ENCODE assay signal across 30 mouse cellular contexts in the genomic region with DNA sequence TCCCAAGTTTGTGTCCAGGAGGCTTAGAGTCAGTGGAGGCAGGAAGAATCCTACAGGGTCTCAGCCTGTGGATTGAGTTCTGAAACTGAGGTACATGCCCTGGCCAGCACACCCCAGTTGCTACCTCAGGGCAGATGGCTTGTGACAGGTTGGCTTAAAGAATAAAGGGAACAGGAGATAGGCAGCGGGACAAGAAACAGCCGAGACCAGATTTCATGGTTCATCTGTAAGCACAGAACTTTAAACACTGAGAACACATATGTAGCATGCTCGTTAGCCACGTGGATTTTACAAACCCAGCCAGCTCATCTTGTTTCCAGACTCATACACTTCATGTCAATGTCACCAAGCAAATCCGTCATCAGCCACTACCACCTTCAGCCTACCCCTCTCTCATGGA. TPM values are rescaled to one million over a fixed set of nuclear protein-coding genes. Genes with fewer than 3 reads are reported as not detected.
"Had no signal": no experiment of that assay in that cellular context is flagged by ENCODE, and none has a peak within 500 bp of the region (broad histone marks: within the 10 kb centered on the region; RNA-seq: fewer than 3 reads in every experiment).

No protein-coding gene starts in this region.

- H3K9ac ChIP-seq: heart, embryonic 13.5 days; heart, embryonic 15.5 days; hindbrain, embryonic 12.5 days; hindbrain, embryonic 14.5 days; limb, embryonic 12.5 days; liver, embryonic 13.5 days; liver, embryonic 15.5 days; liver, postnatal 0 days had no signal

- ATAC-seq: hindbrain, embryonic 16.5 days; inflammation-experienced regulatory T-cells, adult 6 months; intestine, postnatal 0 days; liver, postnatal 0 days had no signal

- H3K4me3 ChIP-seq: gastrocnemius, adult 2 months; heart, adult 2 months; heart, embryonic 13.5 days; heart, embryonic 15.5 days; hindbrain, embryonic 10.5 days; hindbrain, embryonic 12.5 days; layer of hippocampus, adult 2 months; left cerebral cortex, adult 2 months; limb, embryonic 10.5 days; limb, embryonic 12.5 days; liver, embryonic 13.5 days; liver, embryonic 15.5 days had no signal

- H3K27me3 ChIP-seq: heart, embryonic 13.5 days; heart, embryonic 15.5 days; hindbrain, embryonic 12.5 days had no signal

- H3K27ac ChIP-seq: gastrocnemius, adult 2 months; heart, adult 2 months; heart, embryonic 13.5 days; heart, embryonic 15.5 days; hindbrain, embryonic 10.5 days; hindbrain, embryonic 12.5 days; hindbrain, embryonic 14.5 days; layer of hippocampus, adult 2 months; left cerebral cortex, adult 2 months; limb, embryonic 10.5 days; limb, embryonic 12.5 days; liver, embryonic 13.5 days; liver, embryonic 15.5 days had no signal

- DNase-seq: gastrocnemius, adult 2 months; gastrocnemius, postnatal 10 days; gastrocnemius, postnatal 25 days; heart, adult 2 months; heart, postnatal 14 days; heart, postnatal 4 days; kidney, adult 18-20 months; kidney, adult 8-10 months; kidney, postnatal 10 days; kidney, postnatal 25 days; kidney, postnatal 4 days; liver; liver, embryonic 13.5 days; liver, postnatal 0 days had no signal

- H3K4me1 ChIP-seq: heart, embryonic 13.5 days; heart, embryonic 15.5 days; limb, embryonic 12.5 days; liver, embryonic 13.5 days; liver, embryonic 15.5 days had no signal

- H3K4me2 ChIP-seq: heart, embryonic 11.5 days; heart, embryonic 13.5 days; heart, embryonic 15.5 days; hindbrain, embryonic 12.5 days; hindbrain, embryonic 14.5 days; limb, embryonic 12.5 days; liver, embryonic 11.5 days; liver, embryonic 13.5 days; liver, embryonic 15.5 days had no signal

- H3K9me3 ChIP-seq: heart, embryonic 13.5 days; heart, embryonic 15.5 days; hindbrain, embryonic 10.5 days; hindbrain, embryonic 12.5 days; limb, embryonic 10.5 days; limb, embryonic 12.5 days; liver, embryonic 13.5 days; liver, embryonic 15.5 days had no signal

- H3K36me3 ChIP-seq: heart, embryonic 13.5 days; heart, embryonic 15.5 days; hindbrain, embryonic 10.5 days; hindbrain, embryonic 12.5 days; limb, embryonic 10.5 days; limb, embryonic 12.5 days; liver, embryonic 13.5 days; liver, embryonic 15.5 days had no signal

RNA-seq across cellular contexts. Expression of gene Tgfa, which starts 27.2 kb away (rescaled TPM):
- total RNA-seq: granulocyte monocyte progenitor cell, adult 5-6 weeks had no signal
